Mouse (Mus musculus) G1E (cell line): ENCODE data around the gene Gm45716.

Source experiments
- CTCF ChIP-seq: IDR thresholded peaks from 2 replicates; pipeline ENCODE4 v1.5.1; 2012; ENCODE audit warnings: low read depth, low read length, inconsistent platforms, mixed read lengths
- GATA2 ChIP-seq: IDR thresholded peaks from 2 replicates; pipeline ENCODE4 v1.6.1; 2012; ENCODE audit warnings: low read depth, low read length, inconsistent platforms, borderline replicate concordance

DNA sequence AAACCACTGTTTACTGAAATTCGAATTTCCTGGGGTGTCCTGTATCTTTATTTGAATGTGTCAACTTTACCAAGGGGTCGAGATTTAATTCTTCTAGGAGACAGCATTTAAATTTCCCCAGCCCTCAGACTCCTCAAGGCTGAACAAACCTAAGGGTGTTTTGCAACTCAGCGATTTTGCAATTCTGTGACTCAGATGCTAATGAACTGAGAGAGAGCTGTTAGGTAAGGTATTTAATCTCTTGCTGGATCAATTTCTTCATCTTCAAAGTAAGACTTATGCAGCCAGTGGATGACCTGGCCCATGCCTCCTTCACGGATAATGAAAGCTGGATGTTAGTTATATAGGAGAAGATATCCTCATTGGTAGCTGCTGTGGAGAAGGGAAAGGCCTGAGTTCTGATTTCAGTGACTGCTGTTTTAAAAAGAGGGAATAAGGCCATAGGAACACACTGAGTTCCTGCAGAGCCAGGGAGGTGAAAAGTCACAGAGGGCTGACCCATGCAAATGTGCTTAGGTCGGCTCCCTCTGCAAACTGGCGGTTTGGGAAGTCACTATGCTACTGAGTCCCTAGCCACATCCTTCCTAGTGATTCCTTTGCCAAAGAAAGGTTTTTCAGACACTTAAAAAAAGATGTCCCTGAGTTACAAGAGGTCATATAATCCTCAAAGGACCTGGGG lies 53.3 kb downstream of the Gm45716 start:
- TF ChIP-seq CTCF (no peak), GATA2 (no peak)
